Mouse (Mus musculus): ENCODE data around the gene Phlda3. TPM values are rescaled to one million over a fixed set of nuclear protein-coding genes. Genes with fewer than 3 reads are reported as not detected.

Gene Phlda3
- polyA plus RNA-seq, 1 experiment from 2014 or later, result 70.5 TPM

DNA sequence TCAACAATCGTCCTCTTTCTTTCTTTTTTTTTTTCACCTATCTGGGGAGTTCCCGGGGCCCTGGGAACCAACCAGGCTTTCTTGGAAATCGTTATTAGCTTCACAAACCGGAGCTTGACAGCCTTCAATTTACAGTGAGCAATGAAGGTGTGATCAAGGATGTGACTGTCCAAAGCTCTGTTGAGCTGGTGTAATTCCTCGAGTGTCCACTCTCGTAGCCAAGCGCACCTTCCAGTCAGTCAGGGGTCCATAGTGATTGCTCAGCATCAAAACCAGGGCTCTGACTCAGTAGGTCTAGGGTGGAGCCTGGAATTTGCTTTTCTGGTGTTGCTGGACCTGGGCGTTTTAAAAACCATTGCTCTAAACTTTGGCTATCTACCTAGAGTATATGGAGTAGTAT is 5.7 kb upstream of the Phlda3 start:
- no peak overlapping the region for H3K27ac ChIP-seq
- H3K9me3 ChIP-seq (replicated peaks), result no peaks in the 10 kb centered on the region
- H3K27me3 ChIP-seq, result no peaks in the 10 kb centered on the region
- no peak for ATAC-seq (replicated peaks; ENCODE audit: insufficient number of reproducible peaks, insufficient read depth, low FRiP score, low read depth)
- H3K4me3 ChIP-seq, result no peak overlapping the region
- H3K4me2 ChIP-seq, result no peak overlapping the region
- peaks cover 31% of the 10 kb centered on the region for H3K4me1 ChIP-seq (replicated peaks)
- WGBS, result 72% methylated on average over 8 of the region's 8 CpGs
- H3K36me3 ChIP-seq, result no peaks in the 10 kb centered on the region
- no peak overlapping the region for H3K9ac ChIP-seq

GRCm38 (mm10) chr1:135761728-135762127 is 4.2 kb upstream of the Phlda3 start:
- H3K4me1 ChIP-seq (replicated peaks), result peaks cover 35% of the 10 kb centered on the region
- H3K9ac ChIP-seq, result no peak overlapping the region
- H3K4me2 ChIP-seq, result no peak overlapping the region
- H3K36me3 ChIP-seq, result no peaks in the 10 kb centered on the region
- no peaks in the 10 kb centered on the region for H3K9me3 ChIP-seq (replicated peaks)
- no peak overlapping the region for H3K4me3 ChIP-seq
- H3K27ac ChIP-seq, result no peak overlapping the region
- no peaks in the 10 kb centered on the region for H3K27me3 ChIP-seq
- ATAC-seq (replicated peaks; ENCODE audit: insufficient number of reproducible peaks, insufficient read depth, low FRiP score, low read depth), result no peak
- 86% methylated on average over 5 of the region's 5 CpGs for WGBS

- H3K27ac ChIP-seq, result peak overlapping the region; percentile 15; the same call in 1 of the 2 replicates
- peaks cover 41% of the 10 kb centered on the region for H3K4me1 ChIP-seq (replicated peaks)
Measured at GRCm38 (mm10) chr1:135763503-135764205, 2.3 kb upstream of the Phlda3 start.

GRCm38 (mm10) chr1:135764206-135764528 is 1.8 kb upstream of the Phlda3 start:
- 0 out of 2 replicates have a peak overlapping the region, but pooled peaks have one; percentile 15 for H3K27ac ChIP-seq
- no peak overlapping the region for H3K4me3 ChIP-seq
- H3K9me3 ChIP-seq (replicated peaks), result no peaks in the 10 kb centered on the region
- peaks cover 7% of the 10 kb centered on the region; the same call in 1 of the 2 replicates for H3K36me3 ChIP-seq
- WGBS, result 28% methylated on average over 2 of the region's 2 CpGs
- H3K4me1 ChIP-seq (replicated peaks), result peaks cover 46% of the 10 kb centered on the region
- H3K27me3 ChIP-seq, result no peaks in the 10 kb centered on the region
- ATAC-seq (replicated peaks; ENCODE audit: insufficient number of reproducible peaks, insufficient read depth, low FRiP score, low read depth), result no peak
- no peak overlapping the region for H3K4me2 ChIP-seq
- H3K9ac ChIP-seq, result no peak overlapping the region

More at GRCm38 (mm10) chr1:135763503-135764205, 2.3 kb upstream of the Phlda3 start:
- Histone ChIP-seq H3K9ac (no peak overlapping the region), H3K4me3 (no peak overlapping the region), H3K27me3 (no peaks in the 10 kb centered on the region), H3K9me3 (replicated peaks) (no peaks in the 10 kb centered on the region), H3K36me3 (0 out of 2 replicates have a peak, but pooled peaks cover 2% of the 10 kb centered on the region), H3K4me2 (no peak overlapping the region)
- no peak for ATAC-seq (replicated peaks; ENCODE audit: insufficient number of reproducible peaks, insufficient read depth, low FRiP score, low read depth)
- WGBS, result 70% methylated on average over 9 of the region's 9 CpGs

- Histone ChIP-seq H3K27me3 (no peaks in the 10 kb centered on the region), H3K36me3 (peaks cover 15% of the 10 kb centered on the region; the same call in 1 of the 2 replicates), H3K9me3 (replicated peaks) (no peaks in the 10 kb centered on the region), H3K4me3 (peak overlapping the region; percentile 89), H3K27ac (peak overlapping the region; percentile 95), H3K4me2 (peak overlapping the region; percentile 92), H3K9ac (peak overlapping the region; percentile 93), H3K4me1 (replicated peaks) (peaks cover 72% of the 10 kb centered on the region)
- no peak; the same call in 1 of the 2 replicates for ATAC-seq (replicated peaks; ENCODE audit: insufficient number of reproducible peaks, insufficient read depth, low FRiP score, low read depth)
- WGBS, result 6% methylated on average over 30 of the region's 30 CpGs
Measured at GRCm38 (mm10) chr1:135766592-135767306, 830 bp downstream of the Phlda3 start.

- Histone ChIP-seq H3K9me3 (replicated peaks) (no peaks in the 10 kb centered on the region), H3K9ac (peak overlapping the region; percentile 93), H3K4me1 (replicated peaks) (peaks cover 73% of the 10 kb centered on the region), H3K27ac (peak overlapping the region; percentile 95), H3K4me2 (peak overlapping the region; percentile 92), H3K36me3 (peaks cover 15% of the 10 kb centered on the region; the same call in 1 of the 2 replicates), H3K27me3 (no peaks in the 10 kb centered on the region), H3K4me3 (peak overlapping the region; percentile 89)
- no peak for ATAC-seq (replicated peaks; ENCODE audit: insufficient number of reproducible peaks, insufficient read depth, low FRiP score, low read depth)
- WGBS, result 34% methylated on average over 4 of the region's 4 CpGs
Measured at GRCm38 (mm10) chr1:135767324-135767890, 1.5 kb downstream of the Phlda3 start.

- peak overlapping the region; percentile 92 for H3K4me2 ChIP-seq
- peak overlapping the region; percentile 89 for H3K4me3 ChIP-seq
- H3K27ac ChIP-seq, result no peak overlapping the region
- 50% methylated on average over 2 of the region's 2 CpGs for WGBS
- H3K27me3 ChIP-seq, result no peaks in the 10 kb centered on the region
- peaks cover 72% of the 10 kb centered on the region for H3K4me1 ChIP-seq (replicated peaks)
- H3K9me3 ChIP-seq (replicated peaks), result no peaks in the 10 kb centered on the region
- peaks cover 15% of the 10 kb centered on the region; the same call in 1 of the 2 replicates for H3K36me3 ChIP-seq
- 0 out of 2 replicates have a peak overlapping the region, but pooled peaks have one; percentile 1 for H3K9ac ChIP-seq
- no peak for ATAC-seq (replicated peaks; ENCODE audit: insufficient number of reproducible peaks, insufficient read depth, low FRiP score, low read depth)
Measured at GRCm38 (mm10) chr1:135768400-135768799, 2.5 kb downstream of the Phlda3 start.

DNA sequence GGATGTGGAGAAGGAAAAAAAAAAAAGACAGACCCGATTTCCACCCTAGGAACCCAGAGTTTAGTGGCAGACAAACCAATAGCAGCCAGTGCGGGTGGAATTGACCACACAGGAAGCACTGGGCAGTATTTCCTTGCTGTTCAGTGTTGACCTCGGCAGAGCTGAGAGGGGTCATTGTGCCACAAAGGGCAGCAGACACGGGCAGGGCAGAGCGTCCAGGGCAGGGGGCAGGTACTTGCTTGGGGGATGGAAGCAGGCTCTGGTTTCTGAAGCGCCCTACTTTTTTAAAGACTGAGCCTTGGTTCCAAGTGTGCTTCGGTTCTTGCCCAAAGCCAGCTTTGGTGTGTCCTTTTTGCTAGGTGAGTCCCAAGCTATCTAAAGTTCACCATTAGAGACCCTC is 4.3 kb downstream of the Phlda3 start:
- peak overlapping the region; percentile 65 for H3K27ac ChIP-seq
- WGBS, result 66% methylated on average over 7 of the region's 7 CpGs
- H3K9me3 ChIP-seq (replicated peaks), result no peaks in the 10 kb centered on the region

DNA sequence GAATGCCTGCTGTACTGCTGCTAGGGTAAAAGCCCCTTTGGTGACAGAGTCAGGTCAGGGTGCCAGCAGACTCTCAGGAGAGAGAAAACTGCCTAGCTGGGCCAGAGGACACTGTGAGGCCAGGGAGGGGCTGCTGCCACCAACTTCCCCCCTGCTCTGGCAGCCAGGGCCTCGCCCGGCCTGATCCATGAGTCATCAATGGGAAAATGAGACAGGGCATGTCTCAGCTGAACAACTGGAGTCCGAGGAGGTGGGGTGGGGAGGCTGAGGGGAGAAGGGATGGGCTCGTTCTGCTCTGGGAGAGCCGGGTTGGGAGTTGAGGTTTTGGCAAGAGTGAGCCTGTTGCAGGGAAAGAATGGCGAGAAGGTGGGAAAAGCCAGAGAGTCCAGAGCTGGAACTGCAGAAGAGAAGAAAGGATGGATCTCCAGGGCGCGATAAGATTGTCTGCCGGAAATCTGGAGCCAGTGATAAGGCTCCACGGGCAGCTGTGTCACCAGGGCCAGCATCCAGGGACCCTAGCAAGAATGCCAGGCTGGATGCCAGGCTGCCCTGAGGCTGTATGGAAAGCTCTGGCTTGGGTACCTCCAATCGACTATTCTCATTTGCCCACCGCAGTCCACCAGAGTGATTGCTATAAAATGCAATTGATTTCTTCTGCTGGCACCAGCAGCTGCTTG is 5.1 kb downstream of the Phlda3 start:
- Histone ChIP-seq H3K9me3 (replicated peaks) (no peaks in the 10 kb centered on the region), H3K9ac (0 out of 2 replicates have a peak overlapping the region, but pooled peaks have one; percentile 5), H3K4me1 (replicated peaks) (peaks cover 51% of the 10 kb centered on the region), H3K36me3 (peaks cover 15% of the 10 kb centered on the region; the same call in 1 of the 2 replicates), H3K4me3 (no peak overlapping the region), H3K27ac (peak overlapping the region; percentile 65), H3K27me3 (no peaks in the 10 kb centered on the region), H3K4me2 (peak overlapping the region; percentile 19; the same call in 1 of the 2 replicates)
- ATAC-seq (replicated peaks; ENCODE audit: insufficient number of reproducible peaks, insufficient read depth, low FRiP score, low read depth), result peak; percentile 56
- WGBS, result 26% methylated on average over 12 of the region's 12 CpGs

More for the DNA sequence above, 4.3 kb downstream of the Phlda3 start:
- Histone ChIP-seq H3K36me3 (peaks cover 15% of the 10 kb centered on the region; the same call in 1 of the 2 replicates), H3K4me1 (replicated peaks) (peaks cover 54% of the 10 kb centered on the region), H3K4me3 (no peak overlapping the region), H3K4me2 (no peak overlapping the region), H3K9ac (0 out of 2 replicates have a peak overlapping the region, but pooled peaks have one; percentile 5), H3K27me3 (no peaks in the 10 kb centered on the region)
- no peak for ATAC-seq (replicated peaks; ENCODE audit: insufficient number of reproducible peaks, insufficient read depth, low FRiP score, low read depth)

DNA sequence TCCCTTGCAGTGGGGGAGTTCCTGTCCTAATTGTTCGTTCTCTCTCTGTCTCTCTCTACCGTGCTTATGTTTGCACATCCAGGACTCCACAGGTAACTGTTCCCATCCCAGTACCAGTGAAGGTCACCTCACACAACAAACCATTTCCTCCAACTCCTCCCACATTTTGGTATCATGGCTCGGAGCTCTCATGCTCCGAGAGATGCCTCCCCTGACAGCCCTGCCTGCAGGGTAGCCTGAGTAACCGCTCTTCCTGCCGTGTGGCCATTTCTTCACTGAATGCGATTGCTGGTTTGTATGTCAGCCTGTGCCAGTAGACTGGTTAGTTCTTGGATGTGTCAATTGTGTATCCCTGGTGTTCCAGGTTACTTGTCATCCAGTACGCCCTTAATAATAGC is 5.7 kb downstream of the Phlda3 start:
- H3K36me3 ChIP-seq, result peaks cover 15% of the 10 kb centered on the region; the same call in 1 of the 2 replicates
- 66% methylated on average over 8 of the region's 8 CpGs for WGBS
- no peak for ATAC-seq (replicated peaks; ENCODE audit: insufficient number of reproducible peaks, insufficient read depth, low FRiP score, low read depth)
- H3K27me3 ChIP-seq, result no peaks in the 10 kb centered on the region
- peak overlapping the region; percentile 65 for H3K27ac ChIP-seq
- no peaks in the 10 kb centered on the region for H3K9me3 ChIP-seq (replicated peaks)
- H3K4me2 ChIP-seq, result no peak overlapping the region
- H3K4me1 ChIP-seq (replicated peaks), result peaks cover 56% of the 10 kb centered on the region
- no peak overlapping the region for H3K9ac ChIP-seq
- H3K4me3 ChIP-seq, result no peak overlapping the region

DNA sequence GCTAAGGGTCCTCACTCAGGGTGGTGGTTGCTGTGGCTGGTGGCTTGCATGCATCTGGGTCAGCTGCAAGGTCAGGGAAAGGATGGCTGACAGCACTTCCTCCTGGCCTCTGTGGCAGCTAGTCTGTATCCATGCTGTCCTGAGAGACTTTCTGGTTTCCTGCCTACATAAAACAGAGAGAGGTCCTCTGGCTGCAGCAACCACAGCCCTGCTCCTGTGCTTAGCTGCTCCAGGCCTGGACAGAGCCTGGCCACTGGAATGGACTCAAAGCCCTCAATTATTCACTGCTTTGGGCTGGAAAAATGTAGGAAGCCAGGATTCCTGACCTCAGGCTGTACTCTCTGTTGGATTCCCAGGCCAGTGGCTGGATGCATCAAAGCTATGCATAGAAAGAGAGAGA is 10.7 kb downstream of the Phlda3 start:
- Histone ChIP-seq H3K27ac (peak overlapping the region; percentile 52), H3K9ac (no peak overlapping the region), H3K27me3 (0 out of 2 replicates have a peak, but pooled peaks cover 3% of the 10 kb centered on the region), H3K4me3 (no peak overlapping the region), H3K4me2 (no peak overlapping the region), H3K9me3 (replicated peaks) (no peaks in the 10 kb centered on the region), H3K36me3 (no peaks in the 10 kb centered on the region), H3K4me1 (replicated peaks) (peaks cover 38% of the 10 kb centered on the region)
- no peak for ATAC-seq (replicated peaks; ENCODE audit: insufficient number of reproducible peaks, insufficient read depth, low FRiP score, low read depth)

Measured in heart, embryonic 15.5 days (tissue).